Mouse (Mus musculus): ENCODE data around the gene Arl3. TPM values are rescaled to one million over a fixed set of nuclear protein-coding genes. Genes with fewer than 3 reads are reported as not detected.
A peak's percentile ranks its signal among the peaks of the same experiment; 100 is the strongest.
"Not testable (repeated sequence)": the region's sequence is repeated elsewhere in the genome, so short reads cannot be mapped to it uniquely, and the experiment has no call there.

Gene Arl3
- polyA plus RNA-seq, 1 experiment from 2014 or later: 101 TPM

GRCm38 (mm10) chr19:46598187-46598586 lies 25.2 kb upstream of the Arl3 start:
- Histone ChIP-seq H3K27ac (ENCODE audit: low read length) (no peak overlapping the region), H3K4me2 (ENCODE audit: low read depth, low read length) (peak overlapping the region; percentile 52), H3K4me1 (ENCODE audit: control insufficient read depth, insufficient read depth, low read length) (peaks cover 17% of the 10 kb centered on the region), H3K36me3 (ENCODE audit: control insufficient read depth, insufficient read depth) (0 out of 2 replicates have a peak, but pooled peaks cover 7% of the 10 kb centered on the region), H3K4me3 (ENCODE audit: low read length) (peak overlapping the region; percentile 100; the same call in 1 of the 2 replicates), H3K9ac (ENCODE audit: low read length) (no peak overlapping the region), H3K9me3 (replicated peaks; ENCODE audit: control insufficient read depth, low read length) (no peaks in the 10 kb centered on the region), H3K27me3 (ENCODE audit: control insufficient read depth, insufficient read depth, low read length) (no peaks in the 10 kb centered on the region)
- ATAC-seq (replicated peaks; ENCODE audit: extremely low read depth, insufficient read depth, low FRiP score): no peak
- 82% methylated on average over 4 of the region's 4 CpGs for whole genome bisulfite sequencing

DNA sequence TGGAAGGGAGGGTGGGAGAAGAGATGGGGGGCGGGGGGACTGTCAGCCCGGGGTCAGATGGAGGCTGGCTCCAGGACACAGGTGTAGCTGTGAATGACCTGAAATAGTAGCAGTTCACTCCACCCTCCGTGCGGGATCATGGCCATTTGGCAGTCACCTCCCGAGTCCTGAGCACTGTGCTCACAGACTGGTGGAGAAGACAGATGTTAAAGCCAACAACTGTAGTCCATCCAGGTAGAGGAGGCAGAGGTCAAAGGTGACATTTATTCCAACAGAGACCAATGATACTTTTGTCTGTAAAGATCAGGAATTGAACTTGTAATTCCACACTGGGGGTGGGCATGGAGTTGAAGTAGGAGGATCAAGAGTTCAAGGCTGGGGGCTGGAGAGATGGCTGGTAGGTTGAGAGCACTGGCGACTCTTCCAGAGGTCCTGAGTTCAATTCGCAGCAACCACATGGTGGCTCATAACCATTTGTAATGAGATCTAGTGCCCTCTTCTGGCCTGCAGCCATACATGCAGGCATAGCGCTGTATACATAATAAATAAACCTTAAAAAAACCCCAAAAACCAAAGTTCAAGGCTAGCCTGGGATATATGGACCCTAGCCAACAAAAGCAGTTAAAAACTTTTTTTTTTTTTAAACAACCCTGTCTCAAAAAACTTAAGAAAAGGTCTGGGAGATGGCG lies 19.9 kb upstream of the Arl3 start:
- Histone ChIP-seq H3K9ac (ENCODE audit: low read length) (no peak overlapping the region), H3K9me3 (replicated peaks; ENCODE audit: control insufficient read depth, low read length) (no peaks in the 10 kb centered on the region), H3K4me2 (ENCODE audit: low read depth, low read length) (no peak overlapping the region), H3K27me3 (ENCODE audit: control insufficient read depth, insufficient read depth, low read length) (no peaks in the 10 kb centered on the region), H3K27ac (ENCODE audit: low read length) (no peak overlapping the region), H3K4me3 (ENCODE audit: low read length) (no peak overlapping the region), H3K36me3 (ENCODE audit: control insufficient read depth, insufficient read depth) (peaks cover 18% of the 10 kb centered on the region), H3K4me1 (ENCODE audit: control insufficient read depth, insufficient read depth, low read length) (no peaks in the 10 kb centered on the region)
- WGBS: 89% methylated on average over 9 of the region's 9 CpGs
- ATAC-seq (replicated peaks; ENCODE audit: extremely low read depth, insufficient read depth, low FRiP score): no peak

- Histone ChIP-seq H3K4me1 (ENCODE audit: control insufficient read depth, insufficient read depth, low read length) (no peaks in the 10 kb centered on the region), H3K9me3 (replicated peaks; ENCODE audit: control insufficient read depth, low read length) (no peaks in the 10 kb centered on the region), H3K27ac (ENCODE audit: low read length) (no peak overlapping the region), H3K36me3 (ENCODE audit: control insufficient read depth, insufficient read depth) (peaks cover 18% of the 10 kb centered on the region), H3K4me2 (ENCODE audit: low read depth, low read length) (no peak overlapping the region), H3K4me3 (ENCODE audit: low read length) (no peak overlapping the region), H3K27me3 (ENCODE audit: control insufficient read depth, insufficient read depth, low read length) (no peaks in the 10 kb centered on the region), H3K9ac (ENCODE audit: low read length) (no peak overlapping the region)
- ATAC-seq (replicated peaks; ENCODE audit: extremely low read depth, insufficient read depth, low FRiP score): no peak
- 78% methylated on average over 6 of the region's 6 CpGs for WGBS
Measured at GRCm38 (mm10) chr19:46591575-46591974, 18.6 kb upstream of the Arl3 start.

- Histone ChIP-seq H3K36me3 (ENCODE audit: control insufficient read depth, insufficient read depth) (peaks cover 11% of the 10 kb centered on the region), H3K27ac (ENCODE audit: low read length) (no peak overlapping the region), H3K4me1 (ENCODE audit: control insufficient read depth, insufficient read depth, low read length) (no peaks in the 10 kb centered on the region), H3K4me2 (ENCODE audit: low read depth, low read length) (no peak overlapping the region), H3K4me3 (ENCODE audit: low read length) (no peak overlapping the region), H3K9me3 (replicated peaks; ENCODE audit: control insufficient read depth, low read length) (no peaks in the 10 kb centered on the region), H3K27me3 (ENCODE audit: control insufficient read depth, insufficient read depth, low read length) (no peaks in the 10 kb centered on the region), H3K9ac (ENCODE audit: low read length) (no peak overlapping the region)
- peak; percentile 83 for ATAC-seq (replicated peaks; ENCODE audit: extremely low read depth, insufficient read depth, low FRiP score)
- WGBS: 58% methylated on average over 13 of the region's 13 CpGs
Measured at GRCm38 (mm10) chr19:46587823-46588508, 15.0 kb upstream of the Arl3 start.

GRCm38 (mm10) chr19:46575196-46575595 lies 2.2 kb upstream of the Arl3 start:
- Histone ChIP-seq H3K36me3 (ENCODE audit: control insufficient read depth, insufficient read depth) (no peaks in the 10 kb centered on the region), H3K27me3 (ENCODE audit: control insufficient read depth, insufficient read depth, low read length) (no peaks in the 10 kb centered on the region), H3K4me2 (ENCODE audit: low read depth, low read length) (no peak overlapping the region), H3K4me3 (ENCODE audit: low read length) (no peak overlapping the region), H3K9me3 (replicated peaks; ENCODE audit: control insufficient read depth, low read length) (no peaks in the 10 kb centered on the region), H3K4me1 (ENCODE audit: control insufficient read depth, insufficient read depth, low read length) (peaks cover 17% of the 10 kb centered on the region), H3K27ac (ENCODE audit: low read length) (no peak overlapping the region), H3K9ac (ENCODE audit: low read length) (no peak overlapping the region)
- WGBS: 66% methylated on average over 4 of the region's 4 CpGs
- no peak for ATAC-seq (replicated peaks; ENCODE audit: extremely low read depth, insufficient read depth, low FRiP score)

DNA sequence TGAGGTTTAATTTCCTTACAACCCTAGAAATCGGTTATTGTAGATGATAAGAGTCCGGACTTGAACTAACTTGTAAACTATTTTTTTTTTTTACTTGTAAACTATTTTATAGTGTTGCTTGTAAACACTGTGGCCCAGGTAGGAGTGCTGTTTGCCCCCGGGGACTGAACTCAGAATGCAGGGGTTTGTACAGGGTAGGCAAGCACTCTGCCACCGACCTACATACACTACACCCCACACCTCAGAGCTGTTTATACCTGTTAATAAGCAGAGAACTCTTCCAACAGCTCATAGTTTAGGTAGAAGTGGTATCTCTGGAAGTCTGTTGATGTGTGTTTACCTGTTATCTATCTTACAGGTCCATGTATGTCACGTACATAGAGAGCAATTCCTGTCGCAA lies 992 bp upstream of the Arl3 start:
- H3K9ac ChIP-seq (ENCODE audit: low read length): peak overlapping the region; percentile 81
- no peak for ATAC-seq (replicated peaks; ENCODE audit: extremely low read depth, insufficient read depth, low FRiP score)
- 42% methylated on average over 6 of the region's 6 CpGs for WGBS
- peak overlapping the region; percentile 91 for H3K4me3 ChIP-seq (ENCODE audit: low read length)
- H3K27me3 ChIP-seq (ENCODE audit: control insufficient read depth, insufficient read depth, low read length): no peaks in the 10 kb centered on the region
- no peak overlapping the region for H3K27ac ChIP-seq (ENCODE audit: low read length)
- peak overlapping the region; percentile 83 for H3K4me2 ChIP-seq (ENCODE audit: low read depth, low read length)
- peaks cover 14% of the 10 kb centered on the region for H3K4me1 ChIP-seq (ENCODE audit: control insufficient read depth, insufficient read depth, low read length)
- no peaks in the 10 kb centered on the region for H3K36me3 ChIP-seq (ENCODE audit: control insufficient read depth, insufficient read depth)
- no peaks in the 10 kb centered on the region for H3K9me3 ChIP-seq (replicated peaks; ENCODE audit: control insufficient read depth, low read length)

GRCm38 (mm10) chr19:46572548-46572947 lies 450 bp downstream of the Arl3 start:
- H3K9ac ChIP-seq (ENCODE audit: low read length): peak overlapping the region; percentile 82
- no peaks in the 10 kb centered on the region for H3K36me3 ChIP-seq (ENCODE audit: control insufficient read depth, insufficient read depth)
- peak overlapping the region; percentile 91 for H3K4me3 ChIP-seq (ENCODE audit: low read length)
- H3K4me1 ChIP-seq (ENCODE audit: control insufficient read depth, insufficient read depth, low read length): peaks cover 10% of the 10 kb centered on the region
- under 1% methylated on average over 17 of the region's 17 CpGs for WGBS
- H3K27me3 ChIP-seq (ENCODE audit: control insufficient read depth, insufficient read depth, low read length): no peaks in the 10 kb centered on the region
- no peaks in the 10 kb centered on the region for H3K9me3 ChIP-seq (replicated peaks; ENCODE audit: control insufficient read depth, low read length)
- H3K4me2 ChIP-seq (ENCODE audit: low read depth, low read length): peak overlapping the region; percentile 83
- H3K27ac ChIP-seq (ENCODE audit: low read length): peak overlapping the region; percentile 72
- ATAC-seq (replicated peaks; ENCODE audit: extremely low read depth, insufficient read depth, low FRiP score): peak; percentile 11; the same call in 1 of the 2 replicates

DNA sequence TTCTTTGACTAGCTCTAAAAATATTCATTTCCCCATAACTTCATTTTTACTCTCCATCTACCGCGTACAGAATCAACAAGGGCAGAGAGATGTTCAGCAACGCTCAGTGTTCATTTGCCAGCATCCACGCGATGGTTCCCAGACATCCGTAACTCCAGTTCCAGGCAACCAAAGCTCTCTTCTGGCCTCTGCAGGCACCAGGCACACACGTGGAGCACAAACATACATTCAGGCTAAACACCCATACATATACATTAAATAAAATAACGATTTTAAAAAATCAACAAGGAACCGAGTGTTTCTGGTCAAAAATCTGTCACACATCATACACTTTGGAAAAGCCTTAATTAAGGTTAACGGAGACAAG lies 1.1 kb downstream of the Arl3 start:
- 27% methylated on average over 10 of the region's 10 CpGs for WGBS
- Histone ChIP-seq H3K4me2 (ENCODE audit: low read depth, low read length) (peak overlapping the region; percentile 83), H3K27ac (ENCODE audit: low read length) (no peak overlapping the region; the same call in 1 of the 2 replicates), H3K9ac (ENCODE audit: low read length) (peak overlapping the region; percentile 82), H3K4me1 (ENCODE audit: control insufficient read depth, insufficient read depth, low read length) (peaks cover 10% of the 10 kb centered on the region), H3K36me3 (ENCODE audit: control insufficient read depth, insufficient read depth) (no peaks in the 10 kb centered on the region), H3K4me3 (ENCODE audit: low read length) (peak overlapping the region; percentile 91), H3K27me3 (ENCODE audit: control insufficient read depth, insufficient read depth, low read length) (no peaks in the 10 kb centered on the region), H3K9me3 (replicated peaks; ENCODE audit: control insufficient read depth, low read length) (no peaks in the 10 kb centered on the region)
- no peak for ATAC-seq (replicated peaks; ENCODE audit: extremely low read depth, insufficient read depth, low FRiP score)

DNA sequence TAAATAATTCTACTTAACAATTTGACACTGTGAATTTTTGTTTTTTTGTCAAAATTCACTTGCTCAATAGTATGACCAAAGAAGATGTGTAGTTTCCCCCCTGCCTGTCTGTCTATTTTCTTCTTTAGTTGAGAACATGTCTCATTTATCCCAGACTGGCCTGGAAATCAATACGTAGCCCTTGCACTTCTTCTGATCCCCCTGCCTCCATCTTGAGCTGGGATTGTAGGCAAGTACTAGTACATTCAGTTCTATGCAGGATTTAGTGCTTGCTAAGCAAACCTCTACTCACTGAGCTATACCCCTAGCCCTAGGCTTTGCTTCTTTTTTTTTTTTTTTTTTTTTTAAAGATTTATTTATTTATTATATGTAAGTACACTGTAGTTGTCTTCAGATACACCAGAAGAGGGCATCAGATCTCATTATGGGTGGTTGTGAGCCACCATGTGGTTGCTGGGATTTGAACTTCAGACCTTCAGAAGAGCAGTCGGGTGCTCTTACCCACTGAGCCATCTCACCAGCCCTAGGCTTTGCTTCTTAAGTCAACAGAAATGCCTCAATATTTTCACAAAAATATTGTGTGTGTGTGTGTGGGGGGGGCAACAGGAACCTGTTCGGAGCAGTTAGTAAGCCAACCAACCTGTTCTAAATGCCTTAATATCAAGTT lies 1.7 kb downstream of the Arl3 start:
- H3K4me1 ChIP-seq (ENCODE audit: control insufficient read depth, insufficient read depth, low read length); H3K27me3 ChIP-seq (ENCODE audit: control insufficient read depth, insufficient read depth, low read length); H3K4me3 ChIP-seq (ENCODE audit: low read length); H3K9ac ChIP-seq (ENCODE audit: low read length); ATAC-seq (replicated peaks; ENCODE audit: extremely low read depth, insufficient read depth, low FRiP score); H3K36me3 ChIP-seq (ENCODE audit: control insufficient read depth, insufficient read depth); H3K27ac ChIP-seq (ENCODE audit: low read length); H3K9me3 ChIP-seq (replicated peaks; ENCODE audit: control insufficient read depth, low read length): not testable (repeated sequence)
- WGBS: 83% methylated on average over 3 of the region's 3 CpGs
- H3K4me2 ChIP-seq (ENCODE audit: low read depth, low read length): peak overlapping the region; percentile 83; the same call in 1 of the 2 replicates
